Mouse (Mus musculus) lung, adult 2 months (tissue): ENCODE data around the gene Olfr486. TPM values are rescaled to one million over a fixed set of nuclear protein-coding genes. Genes with fewer than 3 reads are reported as not detected.
"Not testable (repeated sequence)": the region's sequence is repeated elsewhere in the genome, so short reads cannot be mapped to it uniquely, and the experiment has no call there.

Experiments
- DNase-seq: peaks from one replicate; pipeline ENCODE4 v3.0.0; 2022
- H3K4me1 ChIP-seq: fragments of 200-500 bp; 2 replicates; pipeline ENCODE4 v1.6.1; 2011; ENCODE audit warnings: low read length; ENCODE audit not compliant: control insufficient read depth, insufficient read depth
- H3K4me3 ChIP-seq: fragments of 200-500 bp; replicated peaks from 2 replicates; pipeline ENCODE3; 2011; ENCODE audit warnings: low read depth, mild to moderate bottlenecking, control low read depth, low read length; ENCODE audit errors: extremely low read depth
- CTCF ChIP-seq: fragments of 200-500 bp; IDR thresholded peaks from 2 replicates; pipeline ENCODE4 v1.5.1; 2011; ENCODE audit warnings: mild to moderate bottlenecking, low read length, control low read depth; ENCODE audit not compliant: insufficient read depth
- POLR2A ChIP-seq: fragments of 200-500 bp; IDR thresholded peaks from 2 replicates; pipeline ENCODE4 v1.6.1; 2011; ENCODE audit warnings: low read depth, mild to moderate bottlenecking, control low read depth, low read length, borderline replicate concordance; ENCODE audit errors: extremely low read depth
- WGBS: fragments of 180-500 bp; shearing (Covaris S2); methylation state at CpG from one replicate; pipeline ENCODE4 v1.1.7; 2018; 5-methylcytosine and 5-hydroxymethylcytosine counted together
- polyA plus RNA-seq: library from polyadenylated mRNA; depleted of rRNA; stranded (reverse); fragments of >200 nt; gene quantifications from 2 replicates; pipeline ENCODE4 v1.2.3, GENCODE M21; 2012; rRNA removed

Gene Olfr486
- polyA plus RNA-seq = not detected in 2 replicates

- H3K4me1 ChIP-seq, DNase-seq, H3K4me3 ChIP-seq: not testable (repeated sequence)
- 79% methylated on average over 1 of the region's 1 CpGs for WGBS
These were observed at the start of gene Olfr486 for GRCm38 (mm10) chr7:108172642-108173041. Gene Olfr486, minus strand, starts transcription at chr7:108172742.

- not testable (repeated sequence) for DNase-seq, H3K4me3 ChIP-seq
These were observed 42.0 kb upstream of the Olfr486 start, which contains the start of gene Olfr487 for GRCm38 (mm10) chr7:108214536-108214935. Gene Olfr487, minus strand, starts transcription at chr7:108214636.

GRCm38 (mm10) chr7:108196938-108197337, 24.4 kb upstream of the Olfr486 start:
- TF ChIP-seq CTCF = no peak
- no peak for TF ChIP-seq POLR2A
- WGBS = 74% methylated on average over 6 of the region's 6 CpGs
- no peak for DNase-seq
- Histone ChIP-seq H3K4me1 (no peaks in the 10 kb centered on the region), H3K4me3 (no peak overlapping the region)

More at GRCm38 (mm10) chr7:108214536-108214935, 42.0 kb upstream of the Olfr486 start, which contains the start of gene Olfr487:
- not testable (repeated sequence) for H3K4me1 ChIP-seq

- WGBS = 55% methylated on average over 3 of the region's 3 CpGs
- H3K4me1 ChIP-seq, H3K4me3 ChIP-seq, DNase-seq: not testable (repeated sequence)
These were observed 23.8 kb upstream of the Olfr486 start for GRCm38 (mm10) chr7:108196337-108196736.

GRCm38 (mm10) chr7:108192714-108193113, 20.2 kb upstream of the Olfr486 start:
- 47% methylated on average over 1 of the region's 1 CpGs for WGBS

GRCm38 (mm10) chr7:108191196-108191595, 18.7 kb upstream of the Olfr486 start:
- not testable (repeated sequence) for DNase-seq, H3K4me1 ChIP-seq, H3K4me3 ChIP-seq
- 68% methylated on average over 2 of the region's 2 CpGs for WGBS

More at GRCm38 (mm10) chr7:108192714-108193113, 20.2 kb upstream of the Olfr486 start:
- not testable (repeated sequence) for H3K4me3 ChIP-seq, DNase-seq, H3K4me1 ChIP-seq

GRCm38 (mm10) chr7:108185237-108185636, 12.7 kb upstream of the Olfr486 start:
- DNase-seq, H3K4me3 ChIP-seq, H3K4me1 ChIP-seq: not testable (repeated sequence)
- WGBS = 79% methylated on average over 2 of the region's 2 CpGs

GRCm38 (mm10) chr7:108184401-108184800, 11.9 kb upstream of the Olfr486 start:
- 81% methylated on average over 3 of the region's 3 CpGs for WGBS
- H3K4me3 ChIP-seq, H3K4me1 ChIP-seq, DNase-seq: not testable (repeated sequence)

GRCm38 (mm10) chr7:108159771-108160170, 12.8 kb downstream of the Olfr486 start, which contains the start of gene Olfr485:
Gene Olfr485, minus strand, starts transcription at chr7:108159871.
- TF ChIP-seq POLR2A (no peak), CTCF (no peak)
- DNase-seq = no peak
- Histone ChIP-seq H3K4me3 (no peak within 1 kb of the TSS), H3K4me1 (no peaks in the 10 kb centered on the region)

GRCm38 (mm10) chr7:108127349-108127748, 45.2 kb downstream of the Olfr486 start, which contains the start of gene Olfr484:
Gene Olfr484, minus strand, starts transcription at chr7:108127449.
- no peak for DNase-seq
- H3K4me1 ChIP-seq = no peaks in the 10 kb centered on the region
- no peak within 1 kb of the TSS for H3K4me3 ChIP-seq
- TF ChIP-seq POLR2A (no peak), CTCF (no peak)

Other genes with a start within 250 kb of the Olfr486 start
- not detected in 2 replicates for gene Olfr473, start 242.3 kb downstream of the Olfr486 start, polyA plus RNA-seq
- not detected in 2 replicates for gene Olfr474, start 218.1 kb downstream of the Olfr486 start, polyA plus RNA-seq
- gene Olfr476, start 207.9 kb downstream of the Olfr486 start, polyA plus RNA-seq = not detected in 2 replicates
- gene Olfr477, start 186.0 kb downstream of the Olfr486 start, polyA plus RNA-seq = not detected in 2 replicates
- gene Olfr478, start 138.8 kb downstream of the Olfr486 start, polyA plus RNA-seq = not detected in 2 replicates
- gene Olfr479, start 122.0 kb downstream of the Olfr486 start, polyA plus RNA-seq = not detected in 2 replicates
- gene Olfr480, start 105.4 kb downstream of the Olfr486 start, polyA plus RNA-seq = not detected in 2 replicates
- not detected in 2 replicates for gene Olfr481, start 92.9 kb downstream of the Olfr486 start, polyA plus RNA-seq
- gene Olfr482, start 75.2 kb downstream of the Olfr486 start, polyA plus RNA-seq = not detected in 2 replicates
- not detected in 2 replicates for gene Olfr483, start 71.9 kb downstream of the Olfr486 start, polyA plus RNA-seq
- gene Olfr484, start 45.3 kb downstream of the Olfr486 start, polyA plus RNA-seq = not detected in 2 replicates
- gene Olfr485, start 12.9 kb downstream of the Olfr486 start, polyA plus RNA-seq = not detected in 2 replicates
- gene Olfr487, start 41.9 kb upstream of the Olfr486 start, polyA plus RNA-seq = not detected in 2 replicates
- not detected in 2 replicates for gene Olfr488, start 85.6 kb upstream of the Olfr486 start, polyA plus RNA-seq
- gene Olfr490, start 116.2 kb upstream of the Olfr486 start, polyA plus RNA-seq = not detected in 2 replicates
- gene Olfr491, start 140.7 kb upstream of the Olfr486 start, polyA plus RNA-seq = not detected in 2 replicates
- not detected in 2 replicates for gene Olfr492, start 150.9 kb upstream of the Olfr486 start, polyA plus RNA-seq
- gene Olfr493, start 174.2 kb upstream of the Olfr486 start, polyA plus RNA-seq = not detected in 2 replicates
- not detected in 2 replicates for gene Olfr494, start 192.6 kb upstream of the Olfr486 start, polyA plus RNA-seq
- gene Olfr495, start 220.4 kb upstream of the Olfr486 start, polyA plus RNA-seq = not detected in 2 replicates
- not detected in 2 replicates for gene Olfr497, start 247.7 kb upstream of the Olfr486 start, polyA plus RNA-seq